Mouse (Mus musculus): ENCODE data around the gene Pomgnt1.

DNA sequence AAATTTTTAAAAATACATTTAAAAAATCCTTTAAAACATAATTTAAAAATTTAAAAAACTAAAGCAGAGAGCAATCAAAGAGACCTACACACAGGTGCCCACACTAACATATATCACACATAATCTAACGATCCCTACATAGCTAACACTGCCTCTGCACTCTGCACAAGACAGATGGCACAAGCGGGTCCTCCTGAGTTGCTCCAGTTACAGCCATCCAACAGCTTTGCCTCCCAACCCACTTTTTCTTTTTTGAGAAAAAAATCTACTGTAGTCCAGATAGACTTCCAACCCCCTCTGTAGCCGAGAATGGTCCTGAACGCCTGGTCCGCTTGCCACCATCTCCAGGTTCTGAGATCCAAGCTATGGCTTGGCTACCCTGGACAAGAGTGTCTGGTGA is 18.4 kb upstream of the Pomgnt1 start:
- TF ChIP-seq CTCF (IDR thresholded peaks at IDR 0.05; ENCODE audit: borderline replicate concordance, insufficient read depth, low read length) (no peak), POLR2A (IDR thresholded peaks at IDR 0.05; ENCODE audit: low read depth, low read length) (no peak)

Data from embryonic fibroblast, embryonic 13.5 days (primary cell).